Mouse (Mus musculus) midbrain, embryonic 14.5 days (tissue): Measurements from ENCODE around the gene Rab3gap2. TPM values are rescaled to one million over a fixed set of nuclear protein-coding genes. Genes with fewer than 3 reads are reported as not detected.

Experiments used
- ATAC-seq: fragments of 200-750 bp; cut with Nextera tagmentation; 2 replicates; pipeline ENCODE4 v1.8.0; 2017; ENCODE audit warnings: moderate number of reproducible peaks, moderate library complexity; ENCODE audit not compliant: low FRiP score, low TSS enrichment
- DNase-seq: peaks from one replicate; pipeline ENCODE4 v3.0.0-alpha.2; 2015
- H3K27ac ChIP-seq: fragments of 300-500 bp; sonication (generic); replicated peaks from 2 replicates; pipeline ENCODE4 v1.5.1; 2014; ENCODE audit warnings: mild to moderate bottlenecking, low read depth, low read length, moderate library complexity
- H3K27me3 ChIP-seq: fragments of 300-500 bp; sonication (generic); 2 replicates; pipeline ENCODE4 v1.6.1; 2014; ENCODE audit warnings: low read length, control low read depth, mixed read lengths; ENCODE audit not compliant: control insufficient read depth, insufficient read depth
- H3K36me3 ChIP-seq: fragments of 300-500 bp; sonication (generic); 2 replicates; pipeline ENCODE4 v1.6.1; 2014; ENCODE audit warnings: low read length, control low read depth; ENCODE audit not compliant: control insufficient read depth, insufficient read depth
- H3K4me1 ChIP-seq: fragments of 300-500 bp; sonication (generic); 2 replicates; pipeline ENCODE4 v1.6.1; 2014; ENCODE audit warnings: mild to moderate bottlenecking, antibody characterized with exemption, low read length, control low read depth; ENCODE audit not compliant: control insufficient read depth, insufficient read depth
- H3K4me2 ChIP-seq: fragments of 300-500 bp; sonication (generic); 2 replicates; pipeline ENCODE4 v1.6.1; 2014; ENCODE audit warnings: mild to moderate bottlenecking, low read length, moderate library complexity
- H3K4me3 ChIP-seq: fragments of 300-500 bp; sonication (generic); replicated peaks from 2 replicates; pipeline ENCODE4 v1.5.1; 2014; ENCODE audit warnings: low read depth, low read length
- H3K9ac ChIP-seq: fragments of 300-500 bp; sonication (generic); replicated peaks from 2 replicates; pipeline ENCODE4 v1.6.1; 2014; ENCODE audit warnings: mild to moderate bottlenecking, low read length, moderate library complexity
- H3K9me3 ChIP-seq: fragments of 300-500 bp; sonication (generic); 2 replicates; pipeline ENCODE4 v1.6.1; 2016; ENCODE audit warnings: low read length, control low read depth, mixed read lengths; ENCODE audit not compliant: control insufficient read depth
- WGBS: fragments of 180-500 bp; shearing (Covaris S2); extraction: QIAGEN DNeasy Blood & Tissue Kit; methylation state at CpG from one replicate; pipeline ENCODE4 v1.1.7; 2014; 5-methylcytosine and 5-hydroxymethylcytosine counted together
- polyA plus RNA-seq: library from polyadenylated mRNA; unstranded; fragments of >200 nt; fragmentation: Nextera tagmentation; extraction: Ambion mirVana; gene quantifications from 2 replicates; pipeline ENCODE4 v1.2.1, GENCODE M21; 2014

Gene Rab3gap2
- polyA plus RNA-seq, 1 experiment from 2014 or later, result 26.5 TPM

- Histone ChIP-seq H3K4me1 (no peaks in the 10 kb centered on the region), H3K9me3 (no peaks in the 10 kb centered on the region), H3K27me3 (no peaks in the 10 kb centered on the region), H3K4me3 (no peak overlapping the region), H3K4me2 (no peak overlapping the region), H3K27ac (no peak overlapping the region), H3K9ac (no peak overlapping the region), H3K36me3 (peaks cover 94% of the 10 kb centered on the region)
- DNase-seq, result no peak
- WGBS, result 97% methylated on average over 15 of the region's 15 CpGs
- no peak for ATAC-seq
Observed at GRCm38 (mm10) chr1:185283247-185283646, 79.3 kb downstream of the Rab3gap2 start.

- peak; percentile 64 for DNase-seq
- H3K36me3 ChIP-seq, result peaks cover 84% of the 10 kb centered on the region
- no peak overlapping the region for H3K9ac ChIP-seq
- WGBS, result 81% methylated on average over 4 of the region's 4 CpGs
- H3K4me2 ChIP-seq, result no peak overlapping the region
- no peaks in the 10 kb centered on the region for H3K9me3 ChIP-seq
- H3K27me3 ChIP-seq, result no peaks in the 10 kb centered on the region
- no peak for ATAC-seq
- no peak overlapping the region for H3K4me3 ChIP-seq
- H3K4me1 ChIP-seq, result no peaks in the 10 kb centered on the region
- H3K27ac ChIP-seq, result no peak overlapping the region
Observed at GRCm38 (mm10) chr1:185284740-185285139, 80.8 kb downstream of the Rab3gap2 start.

GRCm38 (mm10) chr1:185285171-185285570, 81.3 kb downstream of the Rab3gap2 start:
- DNase-seq (peak; percentile 69), ATAC-seq (peak; percentile 46; the same call in 1 of the 2 replicates)
- Histone ChIP-seq H3K27ac (no peak overlapping the region), H3K9ac (no peak overlapping the region), H3K27me3 (no peaks in the 10 kb centered on the region), H3K4me1 (no peaks in the 10 kb centered on the region), H3K4me3 (no peak overlapping the region), H3K9me3 (no peaks in the 10 kb centered on the region), H3K36me3 (peaks cover 84% of the 10 kb centered on the region), H3K4me2 (no peak overlapping the region)
- 86% methylated on average over 4 of the region's 4 CpGs for whole genome bisulfite sequencing

GRCm38 (mm10) chr1:185287066-185287465, 83.1 kb downstream of the Rab3gap2 start:
- Histone ChIP-seq H3K27me3 (no peaks in the 10 kb centered on the region), H3K9me3 (no peaks in the 10 kb centered on the region), H3K27ac (no peak overlapping the region), H3K4me1 (no peaks in the 10 kb centered on the region), H3K4me2 (no peak overlapping the region), H3K4me3 (no peak overlapping the region), H3K9ac (no peak overlapping the region), H3K36me3 (peaks cover 87% of the 10 kb centered on the region)
- ATAC-seq (no peak), DNase-seq (no peak)
- WGBS, result 94% methylated on average over 20 of the region's 20 CpGs

GRCm38 (mm10) chr1:185289231-185289630, 85.3 kb downstream of the Rab3gap2 start:
- no peak overlapping the region for H3K4me3 ChIP-seq
- no peak overlapping the region for H3K4me2 ChIP-seq
- WGBS, result 90% methylated on average over 5 of the region's 5 CpGs
- no peaks in the 10 kb centered on the region for H3K27me3 ChIP-seq
- H3K9ac ChIP-seq, result no peak overlapping the region
- H3K27ac ChIP-seq, result no peak overlapping the region
- H3K36me3 ChIP-seq, result peaks cover 88% of the 10 kb centered on the region
- DNase-seq (no peak), ATAC-seq (no peak)
- no peaks in the 10 kb centered on the region for H3K9me3 ChIP-seq
- H3K4me1 ChIP-seq, result no peaks in the 10 kb centered on the region

- Histone ChIP-seq H3K9ac (no peak overlapping the region), H3K4me1 (no peaks in the 10 kb centered on the region), H3K36me3 (peaks cover 83% of the 10 kb centered on the region), H3K9me3 (no peaks in the 10 kb centered on the region), H3K27ac (no peak overlapping the region), H3K27me3 (no peaks in the 10 kb centered on the region), H3K4me2 (no peak overlapping the region), H3K4me3 (no peak overlapping the region)
- no peak for DNase-seq
- WGBS, result 75% methylated on average over 4 of the region's 4 CpGs
- ATAC-seq, result no peak
Observed at GRCm38 (mm10) chr1:185291336-185291735, 87.4 kb downstream of the Rab3gap2 start.

- ATAC-seq, result no peak
- Histone ChIP-seq H3K27me3 (no peaks in the 10 kb centered on the region), H3K4me1 (no peaks in the 10 kb centered on the region), H3K36me3 (peaks cover 84% of the 10 kb centered on the region), H3K9ac (no peak overlapping the region), H3K4me3 (no peak overlapping the region), H3K9me3 (no peaks in the 10 kb centered on the region), H3K27ac (no peak overlapping the region), H3K4me2 (no peak overlapping the region)
- no peak for DNase-seq
- 92% methylated on average over 10 of the region's 10 CpGs for WGBS
Observed at GRCm38 (mm10) chr1:185292646-185293360, 88.9 kb downstream of the Rab3gap2 start.

- no peak overlapping the region for H3K4me2 ChIP-seq
- no peak for DNase-seq
- H3K9ac ChIP-seq, result no peak overlapping the region
- WGBS, result 93% methylated on average over 7 of the region's 7 CpGs
- H3K36me3 ChIP-seq, result peaks cover 58% of the 10 kb centered on the region
- H3K4me3 ChIP-seq, result no peak overlapping the region
- no peak for ATAC-seq
- no peaks in the 10 kb centered on the region for H3K9me3 ChIP-seq
- H3K27ac ChIP-seq, result no peak overlapping the region
- H3K27me3 ChIP-seq, result no peaks in the 10 kb centered on the region
- H3K4me1 ChIP-seq, result no peaks in the 10 kb centered on the region
Observed at GRCm38 (mm10) chr1:185296850-185297249, 92.9 kb downstream of the Rab3gap2 start.

GRCm38 (mm10) chr1:185298496-185298895, 94.6 kb downstream of the Rab3gap2 start:
- no peaks in the 10 kb centered on the region for H3K4me1 ChIP-seq
- DNase-seq (no peak), ATAC-seq (no peak)
- no peak overlapping the region for H3K4me3 ChIP-seq
- H3K4me2 ChIP-seq, result no peak overlapping the region
- no peaks in the 10 kb centered on the region for H3K9me3 ChIP-seq
- H3K27me3 ChIP-seq, result no peaks in the 10 kb centered on the region
- peaks cover 56% of the 10 kb centered on the region for H3K36me3 ChIP-seq
- no peak overlapping the region for H3K27ac ChIP-seq
- 97% methylated on average over 8 of the region's 8 CpGs for WGBS
- H3K9ac ChIP-seq, result no peak overlapping the region
